Mouse (Mus musculus) small intestine, adult 2 months (tissue): Measurements from ENCODE around the gene Slc5a5.

Experiments
- CTCF ChIP-seq: fragments of 200-500 bp; IDR thresholded peaks from 2 replicates; pipeline ENCODE4 v1.5.1; 2012; ENCODE audit warnings: low read depth, mild to moderate bottlenecking, control low read depth, inconsistent platforms, low read length, moderate library complexity, mixed read lengths; ENCODE audit not compliant: insufficient replicate concordance, insufficient read length; ENCODE audit errors: extremely low read depth
- POLR2A ChIP-seq: fragments of 200-500 bp; IDR thresholded peaks from 2 replicates; pipeline ENCODE4 v1.6.1; 2012; ENCODE audit warnings: low read depth, mild to moderate bottlenecking, control low read depth, inconsistent platforms, low read length, moderate library complexity

GRCm38 (mm10) chr8:70897021-70897680, 4.6 kb upstream of the Slc5a5 start, which contains the start of gene Rpl18a:
- TF ChIP-seq CTCF (no peak), POLR2A (peak; percentile 88)
